Mouse (Mus musculus) neutrophil, adult 5-6 weeks (primary cell): ENCODE data around the gene Snx29. TPM values are rescaled to one million over a fixed set of nuclear protein-coding genes. Genes with fewer than 3 reads are reported as not detected.

ENCODE experiments used
- ATAC-seq: fragments of 151-379, 151-347 bp; 2 replicates; pipeline ENCODE4 v1.8.0; 2017; ENCODE audit warnings: mild to moderate bottlenecking, moderate TSS enrichment; ENCODE audit not compliant: insufficient number of reproducible peaks, poor library complexity, low FRiP score, severe bottlenecking; ENCODE audit errors: extremely low read depth
- total RNA-seq: library from RNA; stranded (forward); fragments of 200-1000 nt; gene quantifications from 2 replicates; pipeline ENCODE4 v1.2.3, GENCODE M21; 2017

Snx29 gene
- total RNA-seq, 1 experiment from 2014 or later: 135 TPM

DNA sequence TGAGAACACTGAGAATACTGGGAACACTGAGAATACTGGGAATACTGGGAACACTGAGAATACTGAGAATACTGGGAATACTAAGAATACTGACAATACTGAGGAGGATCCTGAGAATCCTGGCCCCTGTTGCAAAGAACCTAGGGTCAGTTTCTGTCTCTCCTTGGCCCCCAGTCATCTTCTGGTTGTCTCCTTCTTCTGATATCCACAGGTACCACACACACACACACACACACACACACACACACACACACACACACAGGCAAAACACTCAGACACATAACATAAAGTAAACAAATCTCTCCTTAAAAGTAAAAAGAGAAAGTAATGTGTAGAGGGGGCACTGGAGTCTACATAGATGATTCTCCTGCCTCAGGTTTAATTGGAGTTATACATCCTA, 365.1 kb downstream of the Snx29 start:
- ATAC-seq: no peak

DNA sequence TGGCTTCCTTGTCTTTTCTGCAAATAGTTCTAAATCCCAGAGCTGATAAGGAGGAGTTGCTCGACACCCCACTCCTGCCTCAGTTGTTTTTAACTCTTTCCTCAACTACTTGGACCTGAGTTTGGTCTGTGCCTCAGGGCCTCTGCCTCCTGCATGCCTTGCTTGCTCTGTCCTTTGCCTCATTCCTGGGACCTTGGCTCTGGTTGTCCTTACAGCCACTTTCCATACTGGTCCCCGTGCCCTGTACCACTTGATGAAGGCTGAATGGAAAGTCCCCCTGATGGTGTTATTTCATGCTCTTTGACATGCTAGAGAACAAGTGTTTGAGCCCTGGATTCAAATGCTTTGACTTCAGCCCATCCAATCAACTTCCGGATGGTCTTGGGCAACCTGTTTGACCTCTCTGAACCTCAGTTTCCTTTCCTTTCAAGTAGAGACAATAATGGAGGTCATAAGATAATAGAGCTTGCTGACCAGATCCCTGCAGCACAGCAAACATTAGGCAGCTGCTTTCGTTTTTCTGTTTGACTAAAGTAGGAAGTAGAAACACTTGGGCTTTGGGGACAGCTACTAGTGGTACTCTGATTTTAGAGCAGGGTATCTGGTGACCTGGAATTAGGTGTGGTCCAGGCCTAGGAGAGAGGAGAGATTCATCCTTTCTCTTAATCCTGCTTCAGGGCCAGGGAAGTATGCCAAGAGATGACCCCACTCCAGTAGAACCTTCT, 365.7 kb downstream of the Snx29 start:
- no peak for ATAC-seq

DNA sequence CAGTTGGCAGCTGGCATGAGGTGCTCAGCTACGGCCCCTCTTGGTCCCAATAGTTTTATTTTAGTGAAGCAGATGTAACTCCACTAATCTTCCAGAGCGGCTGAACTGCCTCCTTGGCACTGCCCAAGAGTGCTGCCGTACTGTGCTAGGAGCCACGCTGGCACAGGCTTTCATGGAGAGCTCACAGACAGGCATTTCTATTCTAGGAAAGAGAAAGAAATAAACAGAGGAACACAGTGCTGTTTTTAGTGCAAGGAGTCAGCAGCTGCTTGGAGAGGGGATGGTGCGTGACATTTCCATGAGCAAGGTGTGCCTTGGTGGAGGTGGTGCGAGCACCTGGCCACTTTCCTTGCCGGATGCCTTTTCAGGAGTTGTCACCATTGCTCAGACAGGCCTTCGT, 367.4 kb downstream of the Snx29 start:
- no peak for ATAC-seq

DNA sequence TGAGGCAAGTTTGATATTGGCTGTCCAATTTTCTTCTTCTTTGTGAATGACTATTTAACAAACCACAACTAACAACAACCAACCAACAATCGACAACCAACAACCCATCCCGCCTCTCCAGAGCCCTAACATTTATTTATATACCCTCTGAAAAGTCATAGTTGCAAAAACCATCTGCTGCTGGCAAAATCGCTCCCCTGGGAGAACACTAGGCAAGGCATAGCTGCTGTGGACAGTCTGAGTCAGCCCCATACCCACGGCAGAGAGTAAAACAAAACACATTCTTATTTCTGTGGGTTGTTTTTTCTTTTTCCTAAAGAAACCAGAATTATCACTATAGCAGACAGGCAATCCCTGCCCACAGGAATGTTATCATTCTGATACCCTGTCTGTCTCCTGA, 368.0 kb downstream of the Snx29 start:
- no peak for ATAC-seq

DNA sequence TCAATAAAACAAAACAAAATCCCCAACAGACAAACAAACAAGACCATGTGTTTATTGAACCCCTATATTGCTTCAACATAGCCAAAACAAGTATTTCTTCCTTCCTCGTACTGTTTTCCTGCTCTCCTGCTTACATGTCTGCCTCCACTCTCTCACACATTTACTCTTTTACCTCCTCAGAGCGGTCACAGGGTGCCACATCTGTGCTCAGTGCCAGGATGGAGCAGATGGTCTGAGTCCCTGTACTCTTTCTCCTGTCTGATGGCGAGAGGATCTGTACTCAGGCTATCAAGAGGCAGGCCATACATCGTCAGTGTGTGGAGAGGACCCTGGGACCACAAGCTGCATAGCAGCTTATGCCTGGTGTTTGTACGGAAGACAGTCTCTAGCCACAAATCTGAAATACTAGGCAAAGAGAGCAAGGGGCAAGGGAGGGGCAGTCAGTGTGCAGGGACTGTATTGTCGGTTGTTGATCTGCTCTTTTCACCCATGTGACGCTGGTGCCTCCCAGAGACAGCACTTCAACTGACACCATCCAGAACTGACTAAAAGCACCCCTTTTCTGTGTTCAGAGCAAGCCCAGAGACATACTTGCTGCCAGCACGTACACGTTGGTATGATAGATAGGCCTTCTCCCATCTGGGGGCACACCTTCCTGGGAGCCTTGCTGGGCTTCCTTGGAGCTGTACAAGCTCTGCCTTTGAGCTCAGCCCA, 368.9 kb downstream of the Snx29 start:
- no peak for ATAC-seq

DNA sequence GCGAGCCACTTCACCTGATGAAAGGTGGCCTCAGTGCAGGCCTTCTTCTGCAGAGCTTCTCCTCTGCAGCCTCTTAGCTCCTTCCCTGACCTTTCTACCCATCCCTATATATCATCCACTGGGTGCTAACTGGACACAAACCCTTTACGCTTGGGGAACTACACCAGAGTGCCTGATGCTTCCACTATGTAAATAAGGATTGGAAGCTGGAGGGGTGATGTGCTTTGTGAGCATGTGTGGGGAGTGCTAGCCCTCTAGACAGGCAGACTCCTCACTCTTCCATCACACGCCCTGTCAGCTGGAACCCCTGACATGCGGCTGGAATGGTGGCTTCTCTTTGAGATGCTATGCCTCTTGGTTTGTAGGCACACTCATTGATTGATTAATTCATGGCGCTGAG, 370.0 kb downstream of the Snx29 start:
- ATAC-seq: no peak

DNA sequence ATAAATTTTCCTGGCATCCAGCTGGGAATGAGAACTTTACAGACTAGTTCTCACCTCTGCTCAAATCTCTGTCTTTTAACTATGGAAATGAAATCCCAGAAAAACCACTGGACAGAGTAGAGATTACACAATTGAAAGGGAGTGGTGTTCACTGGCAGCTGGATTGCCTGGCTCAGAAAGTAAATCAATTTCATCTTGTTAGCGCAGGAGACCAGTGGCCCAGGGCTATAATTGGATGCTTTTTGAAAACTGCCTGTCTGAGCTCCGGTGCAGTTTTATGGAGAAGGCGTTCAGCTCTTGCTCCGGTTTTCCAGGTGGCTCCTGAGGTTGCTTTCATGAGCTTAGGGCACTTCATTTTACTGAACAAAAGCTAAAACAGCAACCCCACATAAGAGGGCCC, 371.7 kb downstream of the Snx29 start:
- ATAC-seq: no peak

DNA sequence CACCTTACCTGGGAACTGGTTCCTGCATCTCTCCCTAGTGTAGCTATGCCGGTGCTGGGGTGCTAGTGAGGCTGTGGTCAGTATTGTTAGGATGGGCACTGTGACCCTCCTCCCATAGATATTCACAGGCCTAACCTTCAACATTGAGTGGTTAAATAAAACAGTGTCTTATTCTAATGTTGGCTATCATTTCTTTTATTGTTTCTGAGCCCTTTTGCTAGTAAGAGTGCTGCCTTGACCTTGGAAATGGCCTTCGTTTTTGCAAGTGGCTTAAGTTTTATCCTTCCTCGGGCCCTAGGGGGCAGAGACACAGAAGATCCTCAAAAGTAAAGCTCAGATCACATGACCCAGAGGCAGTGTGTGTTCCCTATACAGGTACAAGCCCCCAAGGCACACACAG, 374.1 kb downstream of the Snx29 start:
- no peak for ATAC-seq

DNA sequence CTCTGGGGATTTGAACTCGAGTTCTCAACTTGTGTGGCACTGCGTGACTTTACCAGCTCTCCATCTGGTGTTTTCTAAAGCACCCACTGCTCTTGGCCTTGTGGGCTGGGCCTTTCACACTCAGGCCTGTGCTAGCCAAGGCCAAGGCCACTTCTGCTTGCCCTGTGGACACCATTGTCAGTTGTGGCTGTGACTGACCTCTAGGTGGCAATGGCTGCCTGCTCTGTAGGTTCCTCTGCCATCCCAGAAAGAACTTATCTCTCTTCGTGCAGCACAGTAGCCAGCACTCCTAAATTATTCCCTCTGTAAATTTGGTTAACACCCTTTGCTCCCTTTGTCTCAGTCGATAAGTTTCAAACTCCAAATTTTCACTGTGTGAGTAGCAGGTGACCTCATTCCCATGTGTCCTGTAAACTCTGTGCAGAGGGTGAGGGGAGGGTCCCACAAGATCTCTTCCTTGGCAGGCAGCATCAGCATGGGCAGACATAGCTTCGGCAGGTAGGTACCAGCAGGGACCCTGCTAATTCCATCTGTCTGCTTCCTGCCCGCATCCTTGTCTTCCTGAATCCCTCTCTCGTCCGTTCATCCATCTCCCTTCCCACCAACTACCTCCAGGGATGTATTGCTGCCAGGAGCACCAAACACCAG, 375.1 kb downstream of the Snx29 start:
- ATAC-seq: no peak

DNA sequence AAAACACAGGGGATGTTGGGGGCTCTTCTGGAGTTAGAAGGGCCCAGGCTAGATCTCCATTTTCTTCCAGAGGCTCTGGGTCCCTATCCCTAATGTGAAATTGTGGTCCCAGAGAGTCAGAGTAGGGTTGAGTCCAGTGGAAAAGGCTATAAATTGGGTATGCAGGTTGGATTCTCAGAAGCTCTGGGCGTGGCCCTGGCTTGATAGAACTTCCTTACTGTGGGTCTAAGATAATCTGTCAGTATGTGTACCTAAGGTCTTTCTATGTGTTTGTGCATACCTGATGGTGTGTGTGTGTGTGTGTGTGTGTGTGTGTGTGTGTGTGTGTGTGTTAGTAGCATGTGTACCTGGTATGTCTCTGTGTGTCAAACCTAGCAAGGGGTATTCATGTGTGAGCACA, 378.9 kb downstream of the Snx29 start:
- no peak for ATAC-seq

DNA sequence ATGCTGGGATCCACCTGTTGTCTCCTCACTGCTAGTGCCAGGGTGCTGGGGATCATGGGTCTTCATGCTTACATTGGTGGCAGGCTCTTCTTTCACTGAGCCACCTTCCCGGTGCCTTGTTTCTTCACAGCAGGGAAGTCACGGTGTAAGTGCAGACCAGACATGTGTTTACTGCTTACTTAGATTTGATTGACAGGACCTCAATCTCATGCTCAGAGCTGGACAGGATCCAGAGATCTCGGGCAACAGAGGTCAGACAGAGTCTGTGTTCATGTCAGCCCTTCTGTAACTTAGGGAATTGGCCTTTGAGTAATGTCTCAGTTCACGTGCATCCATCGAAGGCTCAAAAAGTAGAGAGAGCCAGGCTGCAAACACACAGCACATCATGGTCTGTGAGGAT, 381.4 kb downstream of the Snx29 start:
- no peak for ATAC-seq

DNA sequence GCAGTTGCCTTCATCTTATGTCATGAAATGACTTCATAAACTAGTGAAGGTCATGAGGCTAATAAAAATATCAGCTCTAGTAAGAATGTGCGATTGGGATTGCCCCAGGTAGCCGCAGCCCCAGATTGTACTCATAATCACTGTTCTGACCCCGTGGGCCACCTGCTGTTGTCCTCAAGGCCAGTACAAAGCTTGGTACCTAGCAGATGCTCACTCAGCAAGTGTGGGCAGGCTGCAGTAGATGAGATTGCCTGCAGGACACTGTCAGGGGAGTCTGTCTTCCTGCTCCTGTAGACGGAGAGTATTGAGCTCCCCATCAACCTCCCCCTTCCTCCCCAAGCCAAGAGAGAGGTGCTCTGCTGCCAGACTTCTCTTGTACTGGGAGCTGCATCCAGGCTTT, 382.7 kb downstream of the Snx29 start:
- ATAC-seq: no peak

DNA sequence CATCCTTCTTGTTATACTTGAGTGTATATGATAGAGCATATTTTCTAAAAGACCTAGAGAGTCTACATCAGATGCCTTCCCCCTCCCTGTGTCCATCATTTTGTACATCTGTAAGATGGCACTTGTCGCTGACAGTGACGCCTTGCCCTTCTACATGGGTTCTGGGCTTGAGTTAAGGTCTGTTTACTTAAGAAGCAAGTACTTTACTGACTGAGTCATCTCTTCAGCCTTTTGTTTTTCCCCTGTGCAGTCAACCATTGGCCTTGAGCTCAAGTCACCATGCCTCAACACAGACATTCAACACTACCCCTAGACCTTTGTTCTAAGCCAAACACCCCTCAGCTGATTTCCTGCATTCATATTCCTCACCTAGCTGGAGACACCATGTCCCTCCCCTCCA, 385.4 kb downstream of the Snx29 start:
- no peak for ATAC-seq

DNA sequence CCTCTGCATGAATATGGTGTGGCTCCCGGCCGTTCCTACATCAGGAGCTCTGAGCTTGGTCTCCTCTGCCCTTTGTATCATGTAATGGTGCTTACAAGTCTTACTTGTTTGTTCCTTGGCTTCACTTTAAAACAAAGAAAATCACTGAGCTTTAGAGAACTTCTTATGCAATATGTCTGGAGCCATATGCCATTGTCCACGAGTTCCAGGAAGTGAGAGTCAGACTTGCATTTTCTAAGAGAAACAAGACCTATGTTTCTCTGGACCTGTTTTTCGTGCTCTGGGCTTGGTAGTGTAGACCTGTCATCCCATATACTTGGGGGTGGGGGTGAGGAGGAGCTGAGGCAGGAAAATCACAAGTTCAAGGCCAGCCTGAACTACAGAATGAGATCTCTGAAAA, 386.7 kb downstream of the Snx29 start:
- ATAC-seq: no peak

DNA sequence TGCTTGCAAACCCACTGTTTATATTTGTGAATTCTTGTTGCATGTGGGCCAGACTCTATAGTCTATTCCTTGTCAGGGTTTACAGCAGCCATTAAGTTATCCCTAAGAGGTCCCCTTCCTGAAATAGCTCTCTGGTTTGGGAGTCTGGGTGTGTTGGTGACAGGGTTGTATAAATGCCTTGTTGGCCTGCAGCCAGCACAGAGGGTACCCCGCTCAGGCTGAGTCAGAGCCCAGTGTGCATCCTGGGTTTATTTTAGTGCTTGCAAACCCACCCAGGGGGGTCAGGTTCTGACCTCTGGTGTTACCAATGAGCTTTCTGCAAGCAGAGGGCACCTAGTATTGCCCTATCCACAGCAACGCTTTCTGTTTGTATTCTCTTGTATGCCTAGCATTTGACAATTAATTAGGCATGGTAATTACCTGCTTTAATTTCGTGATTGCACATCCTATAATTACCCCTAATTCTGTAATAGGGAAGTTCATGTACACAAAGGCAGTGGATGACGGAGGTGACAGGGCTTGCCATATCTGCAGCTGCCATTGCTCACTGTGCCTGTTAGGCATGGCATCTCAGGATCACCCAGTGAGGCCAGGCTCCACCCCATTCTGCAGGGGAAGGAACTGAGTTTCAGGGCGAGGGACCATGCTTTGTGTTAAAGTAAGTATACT, 387.4 kb downstream of the Snx29 start:
- no peak for ATAC-seq

DNA sequence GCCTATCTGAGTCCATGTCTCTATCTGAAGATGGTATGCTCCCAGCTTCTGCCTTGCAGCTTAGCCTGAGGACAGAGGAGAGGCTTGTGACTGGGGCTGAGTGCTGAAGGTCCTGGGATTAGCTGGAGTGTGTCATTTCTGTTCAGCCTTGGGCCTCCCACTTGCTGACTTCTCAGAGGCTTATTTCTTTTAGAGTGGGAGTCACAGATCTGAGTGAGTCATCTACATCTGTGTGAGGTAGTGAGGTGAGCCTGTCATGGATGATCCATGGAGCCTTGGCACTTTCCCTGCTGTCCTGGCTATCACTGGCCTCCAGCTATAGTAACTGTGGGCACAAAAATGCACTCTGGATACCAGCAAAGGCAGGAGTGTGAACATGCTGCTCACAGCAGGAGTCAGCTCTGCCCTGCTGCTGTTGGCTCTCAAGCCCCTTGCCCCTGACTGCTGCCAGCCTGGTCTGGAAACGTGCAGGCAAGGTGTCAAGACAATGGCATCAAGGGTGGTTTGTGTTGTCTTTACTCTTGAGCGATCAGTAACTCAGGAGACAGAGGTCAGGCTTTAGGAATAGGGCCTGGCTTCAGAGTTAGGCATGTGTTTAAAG, 390.7 kb downstream of the Snx29 start:
- ATAC-seq: no peak

DNA sequence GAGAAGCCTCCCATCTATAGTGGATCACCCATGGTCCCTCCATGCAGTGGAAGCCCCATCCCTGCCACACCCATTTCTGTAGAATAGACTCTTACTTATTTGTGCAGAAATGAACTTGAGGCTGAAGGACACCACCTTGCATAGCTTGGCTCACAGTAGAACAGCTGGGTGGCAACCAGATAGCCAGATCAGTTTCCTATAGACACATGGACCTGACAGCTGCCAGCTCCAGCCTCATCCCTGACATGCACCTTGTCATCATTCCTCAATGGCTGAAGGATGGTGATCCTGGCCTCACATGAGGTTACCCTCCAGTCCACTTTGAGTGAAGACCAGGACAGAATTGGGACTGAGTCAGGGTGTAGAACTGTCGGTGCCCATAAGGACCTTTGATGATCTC, 394.2 kb downstream of the Snx29 start:
- ATAC-seq: no peak

DNA sequence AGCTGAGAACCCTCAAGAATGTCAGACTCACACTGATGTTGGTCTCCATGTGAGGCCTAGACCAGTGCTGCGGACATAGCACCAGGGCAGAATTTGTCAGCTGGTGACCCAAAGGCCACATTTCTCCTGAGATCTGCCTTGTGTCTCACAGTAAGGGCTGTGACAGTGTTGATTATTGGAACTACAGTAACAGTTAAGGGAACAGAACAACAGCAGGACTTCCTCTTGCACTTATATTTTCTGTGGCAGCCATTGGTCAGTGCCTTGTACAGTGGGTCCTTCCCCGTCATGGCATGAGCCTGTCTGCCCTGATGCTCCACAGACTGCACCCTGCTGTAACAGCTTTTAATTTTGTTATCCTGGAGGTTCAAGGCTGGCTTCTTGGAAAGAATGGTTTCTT, 403.2 kb downstream of the Snx29 start:
- ATAC-seq: no peak

DNA sequence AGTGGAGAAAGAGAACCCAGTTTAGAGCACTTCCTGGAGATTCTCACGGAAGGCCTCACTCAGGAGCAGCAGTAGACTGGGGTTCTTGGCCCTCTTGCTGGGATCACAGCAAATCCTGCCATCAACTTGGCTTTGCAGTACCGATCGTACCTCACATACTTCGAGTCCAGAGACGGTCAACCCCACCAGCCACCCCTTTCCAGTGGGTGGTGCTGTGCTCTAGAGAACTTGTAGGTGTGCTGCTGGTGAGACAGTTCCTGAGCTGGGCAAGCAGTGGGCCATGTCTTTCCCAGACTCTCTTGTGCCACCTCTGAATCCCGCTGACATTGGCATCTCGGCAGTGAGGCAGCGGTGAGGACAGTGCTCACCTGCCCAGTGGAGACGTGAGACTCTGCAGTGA, 404.6 kb downstream of the Snx29 start:
- no peak for ATAC-seq
